Mouse (Mus musculus): ENCODE data around the gene Celf1. TPM values are rescaled to one million over a fixed set of nuclear protein-coding genes. Genes with fewer than 3 reads are reported as not detected.

Gene Celf1
- polyA plus RNA-seq, 1 experiment from 2014 or later = 59.3 TPM

DNA sequence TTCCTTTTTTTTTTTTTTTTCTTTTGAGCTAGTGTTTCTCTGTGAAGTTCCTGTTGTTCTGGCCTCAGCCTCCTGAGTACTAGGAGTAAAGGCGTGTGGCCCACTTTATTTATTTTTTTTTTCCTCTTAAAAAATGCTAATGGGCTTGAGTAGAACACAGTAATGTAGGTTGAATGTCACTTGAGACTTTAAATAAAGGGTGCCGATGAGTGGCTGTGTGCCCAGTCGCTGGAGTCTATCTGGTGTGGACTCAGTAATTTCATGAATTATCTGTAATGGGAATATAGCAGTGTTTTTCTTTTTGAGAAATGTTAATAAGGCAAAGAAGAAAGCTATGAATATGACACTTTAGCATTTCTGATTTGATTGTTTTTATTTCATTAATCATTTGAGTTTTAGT lies 13.3 kb downstream of the Celf1 start:
- 24% methylated on average over 3 of the region's 3 CpGs for whole genome bisulfite sequencing
- Histone ChIP-seq H3K9ac (ENCODE audit: low read depth, low read length) (no peak overlapping the region), H3K27ac (no peak overlapping the region), H3K4me3 (replicated peaks; ENCODE audit: low read depth, low read length) (no peak overlapping the region), H3K4me2 (ENCODE audit: low read length) (no peak overlapping the region), H3K4me1 (replicated peaks; ENCODE audit: insufficient read depth, low read length) (peaks cover 8% of the 10 kb centered on the region; the same call in 1 of the 2 replicates), H3K9me3 (replicated peaks; ENCODE audit: low read length) (no peaks in the 10 kb centered on the region), H3K27me3 (ENCODE audit: insufficient read depth, low read length) (no peaks in the 10 kb centered on the region), H3K36me3 (ENCODE audit: insufficient read depth, low read length) (no peaks in the 10 kb centered on the region)
- ATAC-seq (replicated peaks; ENCODE audit: low FRiP score, low read depth) (no peak), DNase-seq (ENCODE audit: low spot score) (no peak)
- TF ChIP-seq CTCF (IDR thresholded peaks at IDR 0.05; ENCODE audit: low read depth) = no peak

DNA sequence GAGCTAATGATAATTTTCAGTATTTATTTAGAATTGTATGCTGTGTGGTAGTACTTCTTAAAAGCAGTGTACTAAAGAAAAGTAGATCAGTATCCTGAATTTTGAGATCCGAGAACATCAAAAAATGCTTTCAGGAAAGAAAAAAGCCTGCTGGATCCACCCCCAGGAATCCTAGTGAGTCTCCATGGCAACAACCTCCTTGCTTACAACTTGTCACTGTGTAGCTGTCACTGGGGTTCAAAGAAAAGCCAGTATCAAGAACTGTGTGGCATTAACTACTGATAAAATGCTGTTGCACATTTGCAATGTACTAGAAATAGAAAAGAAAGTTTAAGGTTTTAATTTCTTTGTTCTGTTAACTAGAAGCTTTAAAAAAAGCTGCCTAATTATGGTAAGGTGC lies 15.9 kb downstream of the Celf1 start:
- Histone ChIP-seq H3K4me1 (replicated peaks; ENCODE audit: insufficient read depth, low read length) (peaks cover 8% of the 10 kb centered on the region; the same call in 1 of the 2 replicates), H3K27me3 (ENCODE audit: insufficient read depth, low read length) (no peaks in the 10 kb centered on the region), H3K27ac (no peak overlapping the region), H3K4me3 (replicated peaks; ENCODE audit: low read depth, low read length) (no peak overlapping the region), H3K9ac (ENCODE audit: low read depth, low read length) (no peak overlapping the region), H3K9me3 (replicated peaks; ENCODE audit: low read length) (no peaks in the 10 kb centered on the region), H3K4me2 (ENCODE audit: low read length) (no peak overlapping the region), H3K36me3 (ENCODE audit: insufficient read depth, low read length) (no peaks in the 10 kb centered on the region)
- no peak for DNase-seq (ENCODE audit: low spot score)
- WGBS = 70% methylated on average over 1 of the region's 1 CpGs
- TF ChIP-seq CTCF (IDR thresholded peaks at IDR 0.05; ENCODE audit: low read depth) = no peak
- no peak for ATAC-seq (replicated peaks; ENCODE audit: low FRiP score, low read depth)

- DNase-seq (ENCODE audit: low spot score) (no peak), ATAC-seq (replicated peaks; ENCODE audit: low FRiP score, low read depth) (no peak)
- Histone ChIP-seq H3K27ac (no peak overlapping the region), H3K4me3 (replicated peaks; ENCODE audit: low read depth, low read length) (no peak overlapping the region), H3K36me3 (ENCODE audit: insufficient read depth, low read length) (no peaks in the 10 kb centered on the region), H3K9me3 (replicated peaks; ENCODE audit: low read length) (no peaks in the 10 kb centered on the region), H3K9ac (ENCODE audit: low read depth, low read length) (no peak overlapping the region), H3K4me1 (replicated peaks; ENCODE audit: insufficient read depth, low read length) (no peaks in the 10 kb centered on the region), H3K4me2 (ENCODE audit: low read length) (no peak overlapping the region), H3K27me3 (ENCODE audit: insufficient read depth, low read length) (no peaks in the 10 kb centered on the region)
- no peak for TF ChIP-seq CTCF (IDR thresholded peaks at IDR 0.05; ENCODE audit: low read depth)
- 87% methylated on average over 3 of the region's 3 CpGs for WGBS
Measured at GRCm38 (mm10) chr2:90958856-90959255, 18.7 kb downstream of the Celf1 start.

- Histone ChIP-seq H3K36me3 (ENCODE audit: insufficient read depth, low read length) (no peaks in the 10 kb centered on the region), H3K27ac (no peak overlapping the region), H3K27me3 (ENCODE audit: insufficient read depth, low read length) (no peaks in the 10 kb centered on the region), H3K4me3 (replicated peaks; ENCODE audit: low read depth, low read length) (no peak overlapping the region), H3K4me2 (ENCODE audit: low read length) (no peak overlapping the region), H3K9me3 (replicated peaks; ENCODE audit: low read length) (no peaks in the 10 kb centered on the region), H3K9ac (ENCODE audit: low read depth, low read length) (no peak overlapping the region), H3K4me1 (replicated peaks; ENCODE audit: insufficient read depth, low read length) (no peaks in the 10 kb centered on the region)
- 94% methylated on average over 2 of the region's 2 CpGs for WGBS
- DNase-seq (ENCODE audit: low spot score) = no peak
- no peak for ATAC-seq (replicated peaks; ENCODE audit: low FRiP score, low read depth)
- TF ChIP-seq CTCF (IDR thresholded peaks at IDR 0.05; ENCODE audit: low read depth) = no peak
Measured at GRCm38 (mm10) chr2:90960012-90960411, 19.8 kb downstream of the Celf1 start.

DNA sequence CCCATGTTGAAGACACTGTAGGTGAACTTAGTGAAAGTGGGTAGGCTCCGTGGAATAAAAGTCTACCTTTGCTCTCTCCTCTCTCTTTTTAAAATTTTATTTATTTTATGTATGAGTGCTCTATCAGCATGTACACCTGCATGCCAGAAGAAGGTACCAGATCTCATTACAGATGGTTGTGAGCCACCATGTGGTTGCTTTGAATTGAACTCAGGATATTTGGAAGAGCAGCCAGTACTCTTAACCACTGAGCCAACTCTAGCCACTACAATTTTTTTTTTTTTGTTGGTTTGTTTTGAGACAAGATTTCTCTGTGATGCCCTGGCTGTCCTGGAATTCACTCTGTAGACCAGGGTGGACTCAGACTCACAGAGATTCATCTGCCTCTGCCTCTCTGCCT lies 23.1 kb downstream of the Celf1 start:
- no peak overlapping the region for H3K27ac ChIP-seq
- ATAC-seq (replicated peaks; ENCODE audit: low FRiP score, low read depth) (no peak), DNase-seq (ENCODE audit: low spot score) (no peak)
- no peaks in the 10 kb centered on the region for H3K27me3 ChIP-seq (ENCODE audit: insufficient read depth, low read length)
- WGBS = 94% methylated on average over 1 of the region's 1 CpGs
- no peak for TF ChIP-seq CTCF (IDR thresholded peaks at IDR 0.05; ENCODE audit: low read depth)
- no peaks in the 10 kb centered on the region for H3K9me3 ChIP-seq (replicated peaks; ENCODE audit: low read length)
- no peak overlapping the region for H3K4me2 ChIP-seq (ENCODE audit: low read length)
- no peak overlapping the region for H3K9ac ChIP-seq (ENCODE audit: low read depth, low read length)
- no peaks in the 10 kb centered on the region for H3K36me3 ChIP-seq (ENCODE audit: insufficient read depth, low read length)
- no peak overlapping the region for H3K4me3 ChIP-seq (replicated peaks; ENCODE audit: low read depth, low read length)
- no peaks in the 10 kb centered on the region for H3K4me1 ChIP-seq (replicated peaks; ENCODE audit: insufficient read depth, low read length)

DNA sequence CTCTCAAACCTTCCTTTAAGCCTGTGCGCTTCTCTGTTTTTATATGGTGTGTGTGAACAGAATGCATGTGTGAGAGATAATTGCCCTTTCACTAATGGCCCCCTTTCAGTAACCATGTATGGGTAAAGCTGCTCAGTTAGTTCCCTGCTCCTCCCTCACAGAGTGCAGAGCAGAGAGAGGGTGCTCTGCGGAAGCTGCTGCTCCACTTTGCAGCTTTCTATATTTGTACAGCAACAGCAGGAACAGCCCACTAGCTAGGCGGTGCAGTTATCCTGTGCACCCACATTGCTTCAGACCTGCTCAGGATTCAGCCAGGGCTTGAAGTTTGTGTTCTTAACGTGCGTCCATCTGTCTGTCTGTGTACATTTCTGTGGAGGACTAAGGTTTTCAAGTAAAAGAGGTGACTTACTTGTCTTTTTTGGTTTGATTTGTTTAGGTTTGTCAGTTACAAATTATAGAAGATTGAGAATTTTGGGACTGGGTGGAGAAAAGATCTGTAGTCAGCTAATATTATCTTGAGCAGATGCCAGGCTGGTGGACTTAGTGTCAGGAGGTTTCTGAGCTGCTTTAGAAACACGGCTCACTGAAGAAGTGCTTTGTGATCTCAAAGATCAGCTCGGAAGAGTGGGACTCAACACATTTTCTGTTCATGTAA lies 24.8 kb downstream of the Celf1 start:
- no peaks in the 10 kb centered on the region for H3K4me1 ChIP-seq (replicated peaks; ENCODE audit: insufficient read depth, low read length)
- no peak for TF ChIP-seq CTCF (IDR thresholded peaks at IDR 0.05; ENCODE audit: low read depth)
- 59% methylated on average over 7 of the region's 7 CpGs for WGBS
- no peaks in the 10 kb centered on the region for H3K9me3 ChIP-seq (replicated peaks; ENCODE audit: low read length)
- no peak overlapping the region for H3K4me3 ChIP-seq (replicated peaks; ENCODE audit: low read depth, low read length)
- DNase-seq (ENCODE audit: low spot score) (no peak), ATAC-seq (replicated peaks; ENCODE audit: low FRiP score, low read depth) (no peak)
- no peak overlapping the region for H3K4me2 ChIP-seq (ENCODE audit: low read length)
- H3K36me3 ChIP-seq (ENCODE audit: insufficient read depth, low read length) = no peaks in the 10 kb centered on the region
- no peak overlapping the region for H3K9ac ChIP-seq (ENCODE audit: low read depth, low read length)
- H3K27ac ChIP-seq = no peak overlapping the region
- H3K27me3 ChIP-seq (ENCODE audit: insufficient read depth, low read length) = no peaks in the 10 kb centered on the region

Measured in kidney, postnatal 0 days (tissue).